Mouse (Mus musculus): Measurements from ENCODE around the gene Slc6a6. TPM values are rescaled to one million over a fixed set of nuclear protein-coding genes. Genes with fewer than 3 reads are reported as not detected.

Gene Slc6a6
- total and polyA plus RNA-seq, 3 experiments = 28.4 to 56.0 (median 31.3) TPM

DNA sequence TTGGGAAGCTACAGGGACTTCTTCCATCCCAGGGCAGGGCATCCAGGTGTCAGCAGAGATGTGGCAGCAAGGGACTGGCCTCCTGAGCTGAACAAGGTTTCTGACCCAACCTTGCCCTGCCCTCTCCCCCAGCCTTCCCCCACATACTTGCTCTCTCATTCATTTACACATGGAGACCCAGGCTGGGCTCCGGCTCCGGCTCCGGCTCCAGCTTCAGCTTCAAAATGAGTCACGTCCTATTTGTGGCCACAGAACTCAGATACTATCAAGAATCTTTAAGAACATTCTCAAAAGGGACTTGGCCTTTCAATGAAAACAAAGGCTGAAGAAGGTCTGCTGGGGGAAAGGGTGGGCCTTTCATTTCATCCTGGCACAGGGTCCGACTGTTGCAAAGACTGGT is 40.8 kb upstream of the Slc6a6 start:
- H3K4me3 ChIP-seq (replicated peaks in 1 of 3; ENCODE audit: low read depth in 2 of 3, low read length in 2 of 3, poor library complexity in 1 of 3) = no peak overlapping the region
- H3K79me2 ChIP-seq (replicated peaks; ENCODE audit: control insufficient read depth, extremely low read depth, insufficient read depth, poor library complexity, severe bottlenecking) = no peaks in the 10 kb centered on the region
- no peak for DNase-seq (ENCODE audit: extremely low read depth)
- H3K4me1 ChIP-seq (ENCODE audit: control insufficient read depth in 1 of 2, insufficient read depth in 2 of 2) = no peaks in the 10 kb centered on the region; a peak in 1 of 4 replicates
- H3K27ac ChIP-seq (ENCODE audit: insufficient read depth, low read depth) = no peak overlapping the region
- no peak overlapping the region for H3K9ac ChIP-seq (ENCODE audit: insufficient read depth, low read depth)
- dilution Hi-C loops (cut with MboI; ENCODE audit: extremely low pct_ligation_motif_present, extremely low pct_unique_long_range_greater_than_20kb, low sequenced_read_pairs) = no loop called here
- in situ Hi-C loops (cut with MboI; ENCODE audit: low pct_ligation_motif_present, low pct_unique_long_range_greater_than_20kb, low sequenced_read_pairs) = no loop called here
- H3K9me3 ChIP-seq (replicated peaks; ENCODE audit: low read length) = peaks cover 4% of the 10 kb centered on the region
- no peaks in the 10 kb centered on the region for H3K36me3 ChIP-seq (replicated peaks in 1 of 2; ENCODE audit: control insufficient read depth in 1 of 2, insufficient read depth in 1 of 2, low read length in 1 of 2)
- no peak for TF ChIP-seq POLR2A (IDR thresholded peaks at IDR 0.05; ENCODE audit: low read depth, low read length)
- TF ChIP-seq ZMIZ1 (IDR thresholded peaks at IDR 0.05; ENCODE audit: low read depth, low read length) = no peak
- no peak for TF ChIP-seq BHLHE40 (IDR thresholded peaks at IDR 0.05; ENCODE audit: low read depth, low read length)
- no peak for TF ChIP-seq NRF1 (IDR thresholded peaks at IDR 0.05; ENCODE audit: low read depth, low read length)
- no peak for TF ChIP-seq ZNF384 (IDR thresholded peaks at IDR 0.05; ENCODE audit: low read depth, low read length)
- H3K4me2 ChIP-seq (ENCODE audit: insufficient read depth, low read depth, poor library complexity, severe bottlenecking) = no peak overlapping the region
- H3K27me3 ChIP-seq (replicated peaks) = no peaks in the 10 kb centered on the region

DNA sequence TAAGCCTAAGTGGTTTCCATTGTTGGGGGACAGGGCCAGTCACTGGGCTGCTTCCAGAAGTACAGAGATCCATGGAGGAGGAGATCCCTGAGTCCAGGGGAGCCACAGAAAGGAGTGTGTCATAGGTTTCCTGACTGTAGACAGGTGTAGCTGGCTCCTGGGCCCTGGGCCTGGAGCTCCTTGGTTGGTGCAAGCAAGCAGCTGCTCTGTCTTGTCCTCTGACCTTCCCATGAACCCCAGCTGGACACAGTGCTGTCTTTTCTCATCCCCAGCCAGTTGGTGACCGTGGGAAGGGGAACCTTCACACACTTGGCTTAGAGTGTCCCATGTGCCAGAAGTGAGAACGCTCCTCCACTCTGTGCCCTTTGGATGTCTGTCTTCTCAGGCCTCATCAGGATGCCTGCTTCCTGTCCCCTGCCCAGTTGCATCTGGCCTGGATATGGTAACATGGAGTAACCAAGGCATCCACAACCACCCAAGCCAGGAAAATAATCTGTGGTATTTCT is 40.4 kb upstream of the Slc6a6 start:
- DNase-seq (ENCODE audit: extremely low read depth) = no peak
- Histone ChIP-seq H3K9ac (ENCODE audit: insufficient read depth, low read depth) (no peak overlapping the region), H3K4me3 (replicated peaks in 1 of 3; ENCODE audit: low read depth in 2 of 3, low read length in 2 of 3, poor library complexity in 1 of 3) (no peak overlapping the region), H3K36me3 (replicated peaks in 1 of 2; ENCODE audit: control insufficient read depth in 1 of 2, insufficient read depth in 1 of 2, low read length in 1 of 2) (no peaks in the 10 kb centered on the region), H3K9me3 (replicated peaks; ENCODE audit: low read length) (peaks cover 4% of the 10 kb centered on the region), H3K4me1 (ENCODE audit: control insufficient read depth in 1 of 2, insufficient read depth in 2 of 2) (no peaks in the 10 kb centered on the region; a peak in 1 of 4 replicates), H3K27me3 (replicated peaks) (no peaks in the 10 kb centered on the region), H3K4me2 (ENCODE audit: insufficient read depth, low read depth, poor library complexity, severe bottlenecking) (no peak overlapping the region), H3K27ac (ENCODE audit: insufficient read depth, low read depth) (no peak overlapping the region), H3K79me2 (replicated peaks; ENCODE audit: control insufficient read depth, extremely low read depth, insufficient read depth, poor library complexity, severe bottlenecking) (no peaks in the 10 kb centered on the region)
- in situ Hi-C loops (cut with MboI; ENCODE audit: low pct_ligation_motif_present, low pct_unique_long_range_greater_than_20kb, low sequenced_read_pairs) = no loop called here
- TF ChIP-seq NRF1 (IDR thresholded peaks at IDR 0.05; ENCODE audit: low read depth, low read length) (no peak), E2F4 (IDR thresholded peaks at IDR 0.05; ENCODE audit: insufficient replicate concordance, low read depth, low read length) (no peak), CHD2 (IDR thresholded peaks at IDR 0.05; ENCODE audit: low read length) (no peak), MAFK (IDR thresholded peaks at IDR 0.05; ENCODE audit: insufficient replicate concordance, low read length) (no peak), GABPA (IDR thresholded peaks at IDR 0.05; ENCODE audit: insufficient replicate concordance, low read depth, low read length) (no peak), JUND (conservative IDR thresholded peaks at IDR 0.05; ENCODE audit: low read depth, low read length) (no peak)
- dilution Hi-C loops (cut with MboI; ENCODE audit: extremely low pct_ligation_motif_present, extremely low pct_unique_long_range_greater_than_20kb, low sequenced_read_pairs) = no loop called here

DNA sequence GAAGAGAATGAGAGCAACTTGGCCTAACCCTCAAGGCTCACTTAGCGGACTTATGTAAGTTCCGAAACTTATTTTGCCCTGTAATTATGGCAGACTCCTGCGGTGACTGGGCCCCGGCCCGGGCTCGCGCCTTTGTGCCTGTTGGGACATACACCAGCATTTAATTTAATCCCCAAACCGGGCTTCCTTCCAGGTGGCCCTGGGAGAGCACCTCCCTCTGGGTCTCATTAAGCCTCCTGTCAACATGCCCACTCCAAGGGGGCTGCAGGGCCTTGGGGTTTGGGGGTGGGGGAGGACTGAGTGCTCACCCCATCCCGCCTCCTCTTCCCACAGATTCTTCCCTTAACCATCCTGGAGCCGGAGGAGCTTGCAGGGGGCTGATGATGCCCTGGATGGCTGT is 37.8 kb upstream of the Slc6a6 start:
- Histone ChIP-seq H3K36me3 (replicated peaks in 1 of 2; ENCODE audit: control insufficient read depth in 1 of 2, insufficient read depth in 1 of 2, low read length in 1 of 2) (no peaks in the 10 kb centered on the region), H3K9ac (ENCODE audit: insufficient read depth, low read depth) (no peak overlapping the region), H3K79me2 (replicated peaks; ENCODE audit: control insufficient read depth, extremely low read depth, insufficient read depth, poor library complexity, severe bottlenecking) (no peaks in the 10 kb centered on the region), H3K9me3 (replicated peaks; ENCODE audit: low read length) (peaks cover 4% of the 10 kb centered on the region), H3K27me3 (replicated peaks) (no peaks in the 10 kb centered on the region), H3K4me2 (ENCODE audit: insufficient read depth, low read depth, poor library complexity, severe bottlenecking) (no peak overlapping the region), H3K27ac (ENCODE audit: insufficient read depth, low read depth) (no peak overlapping the region), H3K4me3 (replicated peaks in 1 of 3; ENCODE audit: low read depth in 2 of 3, low read length in 2 of 3, poor library complexity in 1 of 3) (no peak overlapping the region), H3K4me1 (ENCODE audit: control insufficient read depth in 1 of 2, insufficient read depth in 2 of 2) (peaks cover 0 to 5% of the 10 kb centered on the region in 2 experiments; a peak in 2 of 4 replicates)
- no peak for DNase-seq (ENCODE audit: extremely low read depth)
- dilution Hi-C loops (cut with MboI; ENCODE audit: extremely low pct_ligation_motif_present, extremely low pct_unique_long_range_greater_than_20kb, low sequenced_read_pairs) (no loop called here), in situ Hi-C loops (cut with MboI; ENCODE audit: low pct_ligation_motif_present, low pct_unique_long_range_greater_than_20kb, low sequenced_read_pairs) (no loop called here)
- TF ChIP-seq USF1 (IDR thresholded peaks at IDR 0.05; ENCODE audit: low read depth, low read length) = no peak
